Mouse (Mus musculus) inflammation-experienced regulatory T-cells, adult 6 months (primary cell): ENCODE data around the gene Zfp831. TPM values are rescaled to one million over a fixed set of nuclear protein-coding genes. Genes with fewer than 3 reads are reported as not detected.

ENCODE experiments used
- ATAC-seq: one replicate; pipeline ENCODE4 v1.8.0; 2017
- polyA plus RNA-seq, 3 experiments: library from polyadenylated mRNA; unstranded; fragments of 100-300 nt; shearing (Covaris generic); gene quantifications; one replicate each; pipeline ENCODE4 v1.2.1; 2017

The Zfp831 gene
- polyA plus RNA-seq: 1 to 10 TPM; 7.7 to 9.6 (median 9.0) TPM

- no peak for ATAC-seq
Measured at GRCm38 (mm10) chr2:174643448-174644144, at the start of gene Zfp831. TSS of gene Zfp831 (plus strand) at chr2:174643534.

- ATAC-seq: no peak
Measured at GRCm38 (mm10) chr2:174594965-174595364, 48.4 kb upstream of the Zfp831 start.

GRCm38 (mm10) chr2:174595611-174596010 is 47.7 kb upstream of the Zfp831 start:
- no peak for ATAC-seq

DNA sequence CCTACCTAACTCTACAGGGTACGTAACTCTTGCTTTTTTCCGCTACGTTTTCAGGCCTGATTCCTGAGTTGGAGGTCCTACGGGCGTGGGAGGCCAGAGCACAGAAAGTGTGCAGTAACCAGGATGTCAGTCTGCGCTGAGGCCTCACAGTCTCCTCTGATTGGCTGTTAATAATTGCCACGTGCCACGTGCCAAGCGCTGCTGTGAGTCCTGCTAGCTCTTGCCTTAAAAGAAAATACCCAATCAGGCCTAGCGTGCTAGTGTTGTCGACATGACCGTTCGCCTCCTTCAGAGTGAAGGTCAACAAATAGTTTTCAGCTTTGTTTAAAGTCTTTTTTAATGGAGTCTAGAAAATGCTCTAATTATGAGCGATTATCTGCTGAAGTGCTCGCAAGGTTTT is 46.9 kb upstream of the Zfp831 start:
- ATAC-seq: no peak

DNA sequence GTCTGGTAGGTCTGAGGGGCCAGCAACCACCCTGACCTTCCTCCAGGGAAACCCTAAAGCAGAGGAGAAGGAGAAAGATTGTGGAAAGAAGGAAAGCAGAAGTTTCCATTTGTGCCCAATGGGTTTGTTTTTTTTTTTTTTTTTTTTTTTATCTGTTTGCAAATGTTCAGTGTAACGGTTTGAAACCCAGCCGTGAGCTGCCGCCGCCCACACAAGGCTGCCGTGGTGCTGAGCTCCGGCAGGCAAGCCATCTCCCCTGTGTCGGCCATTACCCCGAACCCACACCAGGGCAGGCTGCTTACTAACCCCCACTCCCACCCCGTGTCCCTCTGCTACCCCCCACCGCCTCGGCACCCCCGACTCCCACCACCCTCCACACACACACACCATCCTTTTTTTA is 44.9 kb upstream of the Zfp831 start:
- peak; percentile 23 for ATAC-seq

GRCm38 (mm10) chr2:174599071-174599635 is 44.2 kb upstream of the Zfp831 start:
- ATAC-seq: no peak

DNA sequence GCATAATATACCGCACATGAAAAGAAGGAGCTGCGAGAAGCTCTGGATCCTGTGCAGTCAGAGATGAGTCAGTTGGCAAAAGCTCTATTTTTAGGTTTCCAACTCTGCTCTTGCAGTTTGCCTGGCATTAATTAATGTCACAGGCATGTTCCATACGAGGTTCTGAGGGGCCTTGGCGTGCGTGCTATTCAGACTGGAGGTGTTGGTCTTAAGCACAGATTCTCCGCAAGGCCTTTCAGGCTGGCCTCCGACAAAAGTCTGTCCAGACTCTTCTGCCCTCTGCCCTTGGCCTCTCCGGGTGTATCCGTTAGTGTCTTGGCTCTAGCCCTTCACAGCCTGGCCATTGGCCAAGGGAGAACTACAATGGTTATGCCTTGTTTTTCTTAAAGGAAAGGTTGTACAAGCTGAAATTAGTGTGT is 43.5 kb upstream of the Zfp831 start:
- no peak for ATAC-seq

GRCm38 (mm10) chr2:174601938-174602685 is 41.2 kb upstream of the Zfp831 start:
- ATAC-seq: peak; percentile 94

- no peak for ATAC-seq
Measured at GRCm38 (mm10) chr2:174603321-174603720, 40.0 kb upstream of the Zfp831 start.

DNA sequence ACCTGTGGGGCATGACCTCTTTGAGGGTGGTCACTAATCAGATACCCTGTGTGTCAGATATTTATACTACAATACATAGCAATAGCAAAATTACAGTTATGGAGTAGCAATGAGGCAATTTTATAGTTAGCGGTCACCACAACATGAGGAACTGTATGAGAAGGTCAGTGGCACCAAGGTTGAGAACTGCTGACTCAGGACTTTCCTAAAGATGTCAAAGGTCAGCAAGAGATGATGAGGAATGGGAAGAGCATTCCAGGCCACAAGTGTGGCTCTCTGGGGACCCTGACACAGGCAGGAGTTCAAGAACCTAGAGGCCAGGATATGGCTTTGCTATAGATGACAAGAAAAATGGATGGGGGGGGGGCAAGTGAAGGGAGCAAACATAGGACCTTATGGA is 38.3 kb upstream of the Zfp831 start:
- ATAC-seq: no peak

- ATAC-seq: no peak
Measured at GRCm38 (mm10) chr2:174605442-174606087, 37.8 kb upstream of the Zfp831 start.

- ATAC-seq: no peak
Measured at GRCm38 (mm10) chr2:174606376-174606775, 37.0 kb upstream of the Zfp831 start.

DNA sequence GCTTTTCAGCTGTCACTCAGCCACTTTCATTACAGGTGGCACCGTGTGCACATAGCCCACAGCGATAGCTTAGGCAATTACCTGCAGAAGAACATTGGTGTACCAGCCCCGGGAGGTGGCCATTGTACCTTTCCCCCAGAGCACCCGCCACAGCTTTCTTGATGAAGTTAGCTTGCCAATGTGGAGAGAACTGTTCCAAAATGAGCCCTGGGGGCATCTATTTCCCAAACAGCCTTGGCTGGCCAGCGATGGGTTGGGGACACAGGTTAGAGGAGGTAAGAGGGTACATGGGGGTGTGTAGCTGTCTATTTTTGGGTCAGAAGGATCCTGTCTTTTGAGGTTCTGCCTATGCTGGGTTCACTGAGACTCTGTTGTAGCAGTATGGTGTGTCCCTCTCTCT is 33.4 kb upstream of the Zfp831 start:
- no peak for ATAC-seq

DNA sequence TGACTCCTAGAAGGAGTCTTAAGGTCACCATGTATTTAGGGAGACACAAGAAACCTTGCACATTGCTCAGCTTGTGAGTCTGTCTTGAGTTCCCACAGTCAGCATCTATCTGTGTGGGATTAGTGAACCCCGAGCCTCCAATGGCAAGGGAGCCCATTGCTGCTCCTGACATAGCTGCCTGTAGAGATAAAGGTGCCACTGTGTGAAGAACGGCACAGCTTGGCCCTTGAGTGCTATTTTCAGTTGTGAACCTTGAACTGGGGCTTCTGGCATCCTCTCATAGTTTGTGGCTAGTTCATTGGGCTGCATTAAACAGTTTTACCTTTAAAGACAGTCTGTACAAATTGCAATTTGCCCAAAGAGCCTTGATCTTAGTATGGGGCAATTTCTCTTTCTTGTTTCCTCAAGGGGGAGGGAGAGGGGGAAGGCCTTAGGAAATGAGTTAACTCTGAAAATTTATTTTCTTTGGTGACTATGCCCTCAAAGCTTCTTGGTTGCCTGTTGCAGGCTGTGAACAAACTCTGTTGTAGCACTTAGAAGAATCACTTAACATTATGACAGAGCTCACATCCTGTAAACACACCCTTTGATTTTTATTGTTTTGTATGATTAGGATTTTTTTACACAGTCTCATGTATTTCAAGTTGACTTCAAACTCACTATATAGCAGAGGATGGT is 30.8 kb upstream of the Zfp831 start:
- peak; percentile 65 for ATAC-seq

- ATAC-seq: no peak
Measured at GRCm38 (mm10) chr2:174613221-174613620, 30.1 kb upstream of the Zfp831 start.

DNA sequence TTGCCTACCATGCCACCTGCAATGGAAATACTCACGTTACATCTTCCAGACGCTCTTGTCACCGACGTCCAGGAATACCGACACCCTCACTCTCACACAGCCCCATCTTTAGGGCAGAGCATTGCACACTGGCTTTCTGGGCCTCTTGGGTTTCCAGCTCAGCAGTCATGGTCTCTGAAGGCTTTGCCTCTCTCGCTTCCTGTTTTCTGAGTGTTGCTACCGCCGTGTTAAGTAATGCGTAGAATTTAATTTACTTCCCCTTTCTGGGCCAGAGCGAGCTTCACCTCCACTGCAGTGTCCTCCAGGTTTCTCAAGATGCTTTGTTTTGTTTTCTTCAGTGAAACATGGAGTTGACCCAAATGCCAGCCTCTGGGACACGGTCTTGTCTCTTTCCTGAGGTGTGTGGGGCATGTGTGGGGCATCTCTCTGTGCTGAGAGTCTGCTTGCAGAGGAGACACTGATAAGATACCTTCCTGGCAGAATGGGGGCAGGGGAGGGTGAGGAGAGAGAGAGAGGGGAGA is 29.4 kb upstream of the Zfp831 start:
- peak; percentile 68 for ATAC-seq

- no peak for ATAC-seq
Measured at GRCm38 (mm10) chr2:174621881-174622280, 21.5 kb upstream of the Zfp831 start.

- ATAC-seq: no peak
Measured at GRCm38 (mm10) chr2:174624430-174624829, 18.9 kb upstream of the Zfp831 start.

GRCm38 (mm10) chr2:174627021-174627420 is 16.3 kb upstream of the Zfp831 start:
- ATAC-seq: no peak

DNA sequence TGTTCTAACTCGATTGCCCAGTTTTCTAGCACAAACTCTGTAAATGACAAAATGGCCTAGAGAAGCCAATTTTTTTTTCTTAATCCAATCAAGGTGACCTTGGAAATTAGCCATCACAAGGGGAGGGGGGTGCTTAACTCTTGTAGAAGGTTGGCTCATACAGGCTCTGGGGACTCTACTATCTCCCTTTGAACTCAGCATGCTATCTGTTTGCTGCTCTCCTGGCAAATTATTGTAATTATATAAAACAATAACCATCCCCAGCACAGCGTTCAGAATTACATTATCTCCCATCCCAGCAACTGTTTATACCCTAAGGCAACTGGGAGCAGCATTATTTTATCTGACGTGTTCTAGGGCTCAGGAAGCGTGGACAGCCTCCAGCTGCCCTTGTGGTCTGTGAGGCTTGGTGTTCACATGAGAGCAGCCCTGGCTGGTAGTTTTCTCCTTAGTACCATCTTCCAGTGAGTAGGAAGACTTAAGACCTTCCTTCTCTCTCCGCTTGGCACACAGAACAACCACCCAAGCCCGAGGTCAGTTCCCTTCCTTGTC is 14.0 kb upstream of the Zfp831 start:
- ATAC-seq: no peak

- ATAC-seq: no peak
Measured at GRCm38 (mm10) chr2:174636750-174637149, 6.6 kb upstream of the Zfp831 start.

DNA sequence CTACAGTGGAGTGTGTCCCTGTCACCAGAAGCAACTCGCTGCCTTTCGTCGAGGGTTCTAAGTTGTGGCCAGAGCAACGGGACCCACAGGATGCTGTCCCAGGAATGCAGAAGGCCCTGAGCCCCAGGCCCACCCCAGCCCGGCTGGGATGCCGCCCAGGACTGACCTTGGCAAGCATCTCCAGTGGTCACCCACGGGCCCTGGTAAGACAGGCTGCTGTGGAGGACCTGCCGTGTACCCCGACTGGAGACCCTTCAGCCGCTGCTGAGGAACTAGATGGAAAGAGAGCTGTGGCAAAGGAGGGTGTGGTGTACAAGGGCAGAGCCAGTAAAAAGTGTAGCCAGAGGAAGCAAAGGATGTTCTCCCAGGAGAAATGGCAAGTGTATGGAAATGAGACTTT is 1.6 kb downstream of the Zfp831 start:
- ATAC-seq: no peak
